Mouse (Mus musculus) mesoderm, embryonic 11.5 days (tissue): ENCODE results near the gene Iqca.

ENCODE experiments used
- DNase-seq: peaks from one replicate; pipeline ENCODE4 v3.0.0-alpha.2; 2012; ENCODE audit warnings: low read depth, low spot score

Gene Iqca

DNA sequence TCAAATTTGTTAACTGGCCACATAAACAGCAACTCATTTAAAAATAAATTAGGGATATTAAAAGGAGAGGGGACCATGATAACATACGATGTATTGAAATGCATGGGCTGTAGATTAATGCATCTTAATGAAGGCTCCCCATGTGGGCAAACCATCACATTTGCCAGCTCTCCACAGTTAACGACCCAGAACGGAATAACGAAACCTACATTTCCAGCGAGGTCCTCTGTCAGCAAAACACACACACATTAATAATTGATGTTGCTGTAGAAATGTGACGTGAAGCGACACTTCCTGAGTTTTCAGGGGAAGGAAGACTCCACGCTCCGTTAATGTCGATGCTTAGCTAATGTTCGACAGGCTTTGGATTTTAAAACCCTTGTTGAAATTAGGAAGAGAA, 20.8 kb downstream of the Iqca start:
- no peak for DNase-seq

DNA sequence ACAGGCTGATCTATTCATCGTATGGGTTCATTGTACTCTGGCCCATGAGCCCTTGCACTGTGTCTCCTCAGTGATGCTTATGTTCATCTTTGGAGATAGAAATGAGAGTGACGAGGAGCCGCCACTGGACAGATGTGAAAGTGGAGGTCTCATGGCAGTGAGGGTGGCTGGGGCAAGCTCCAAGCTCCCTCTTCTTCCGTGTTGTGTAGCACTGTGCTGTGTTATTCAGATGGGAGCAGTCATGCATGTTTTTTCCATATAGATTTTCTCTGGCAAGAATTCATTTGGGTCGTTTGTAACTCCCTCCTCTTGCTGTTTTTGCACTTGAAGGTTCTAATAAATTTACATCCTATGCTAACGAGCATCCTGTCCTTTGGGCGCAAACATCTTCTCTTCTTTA, 21.2 kb downstream of the Iqca start:
- DNase-seq = no peak

DNA sequence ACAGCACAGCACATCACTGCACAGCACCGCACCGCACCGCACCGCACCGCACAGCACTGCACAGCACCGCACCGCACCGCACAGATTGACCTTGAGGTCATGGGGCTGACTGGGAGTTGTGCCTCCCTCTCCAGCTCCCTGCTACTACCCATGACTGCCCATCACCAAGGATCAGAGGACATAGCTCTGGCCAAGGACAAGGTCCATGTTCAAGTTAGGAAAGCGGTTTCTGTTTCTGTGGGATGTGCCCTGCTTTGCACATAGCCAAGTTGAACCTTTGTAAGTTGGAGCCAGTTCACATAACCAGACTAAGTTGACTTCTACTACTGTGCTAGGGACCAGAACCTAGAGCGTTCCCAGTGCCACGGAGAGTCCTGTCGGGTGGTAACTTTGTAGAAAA, 28.6 kb downstream of the Iqca start:
- no peak for DNase-seq

DNA sequence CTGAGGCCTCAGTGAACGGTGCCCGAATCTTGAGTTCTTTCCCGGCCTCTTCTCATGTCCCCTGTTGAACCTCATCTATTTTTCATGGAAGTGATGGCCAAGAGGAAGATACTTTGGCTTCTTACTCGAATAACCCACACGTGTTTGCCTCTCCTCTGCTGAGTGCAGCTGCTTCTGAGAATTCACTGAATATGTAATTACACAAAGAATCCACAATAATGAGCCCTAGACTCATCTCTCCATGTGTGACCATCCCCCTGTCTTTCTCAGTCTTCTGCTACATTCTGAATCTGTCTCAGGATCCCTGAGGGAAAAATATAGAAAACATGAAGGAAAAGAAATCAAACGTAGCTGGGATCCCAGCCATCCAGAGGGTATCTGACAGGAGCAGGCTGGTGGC, 32.5 kb downstream of the Iqca start:
- no peak for DNase-seq

DNA sequence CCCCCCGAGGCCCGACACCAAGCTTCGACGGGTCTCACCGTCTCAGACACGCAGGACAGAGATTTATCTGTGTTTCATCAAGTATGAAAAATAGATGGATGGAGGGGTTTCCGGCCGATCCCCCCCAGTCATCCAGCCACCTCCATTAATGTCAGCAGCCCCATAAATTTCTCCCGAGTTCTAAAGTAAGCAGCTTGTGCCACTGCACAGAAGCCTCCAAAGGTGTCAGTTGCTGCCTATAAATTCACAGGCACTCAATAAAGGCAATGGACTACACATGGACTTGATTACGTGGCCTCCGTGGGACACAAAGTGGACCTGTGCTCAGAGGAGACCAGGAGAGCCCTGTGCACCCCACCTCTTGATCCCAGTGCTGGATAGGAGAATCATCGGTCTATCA, 34.0 kb downstream of the Iqca start:
- DNase-seq = peak; percentile 84

DNA sequence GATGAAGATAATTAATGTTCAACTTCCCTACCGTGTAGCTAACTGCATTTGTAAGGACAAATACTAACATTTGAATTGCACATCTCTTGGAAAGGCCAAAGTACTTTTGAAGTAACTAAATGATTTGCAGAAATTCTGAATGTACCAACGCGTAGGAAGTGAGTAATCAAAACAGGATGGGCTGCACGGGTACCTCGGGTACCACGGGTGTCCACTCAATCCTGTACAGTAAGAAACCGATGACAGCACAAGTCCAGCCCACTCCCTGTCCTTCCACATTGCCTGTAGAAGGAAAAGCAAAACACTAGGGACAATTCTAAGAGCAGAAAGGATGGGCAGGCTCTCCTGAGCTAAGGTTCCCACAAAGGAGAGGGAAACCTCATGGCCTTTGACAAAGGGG, 36.0 kb downstream of the Iqca start:
- no peak for DNase-seq

DNA sequence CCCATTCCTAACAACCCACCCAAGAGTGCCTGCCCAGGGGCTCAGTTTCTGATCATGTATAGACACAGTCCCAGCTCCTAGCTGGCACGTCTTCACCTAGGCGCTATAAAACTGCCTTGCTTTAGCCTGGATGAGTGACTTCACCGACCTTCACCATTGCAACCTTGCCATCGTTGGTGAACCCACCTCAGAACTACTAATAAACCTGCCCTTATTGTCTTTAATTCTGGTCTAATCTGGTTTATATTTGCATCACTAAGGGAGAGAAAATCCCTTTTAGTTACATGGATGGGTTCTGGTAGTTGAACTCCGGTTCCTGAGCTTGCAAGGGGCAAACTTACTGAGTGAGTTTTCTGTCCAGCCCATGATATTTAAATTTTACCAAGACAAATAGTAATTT, 38.6 kb downstream of the Iqca start:
- DNase-seq = no peak

DNA sequence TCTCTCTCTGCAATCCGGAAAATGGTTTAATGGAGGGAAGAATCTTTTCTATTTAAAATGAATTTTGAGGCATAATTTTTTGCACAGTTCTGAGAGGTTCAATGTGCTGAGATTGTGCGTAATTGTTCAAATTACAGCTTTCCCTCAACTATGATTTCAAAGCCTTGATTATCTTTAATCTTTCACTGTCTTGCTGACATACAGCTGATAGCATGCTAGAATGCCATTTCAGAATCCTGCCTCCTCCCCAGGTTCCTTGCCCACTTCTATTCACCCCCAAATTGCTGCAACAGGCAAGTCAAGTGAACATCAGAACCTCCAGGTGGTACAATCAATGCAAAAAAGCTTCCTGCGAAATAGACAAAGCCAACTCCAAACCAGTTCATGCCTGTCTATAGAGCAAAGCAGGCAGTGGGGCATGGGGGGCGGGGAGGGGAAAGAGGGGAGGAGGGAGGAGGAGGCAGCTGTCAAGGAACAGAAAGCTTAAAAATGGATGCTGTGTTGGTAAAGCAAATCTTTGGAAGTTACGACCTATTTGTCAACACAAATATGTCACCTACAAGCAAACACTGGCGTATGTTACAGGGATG, 39.5 kb downstream of the Iqca start:
- no peak for DNase-seq

DNA sequence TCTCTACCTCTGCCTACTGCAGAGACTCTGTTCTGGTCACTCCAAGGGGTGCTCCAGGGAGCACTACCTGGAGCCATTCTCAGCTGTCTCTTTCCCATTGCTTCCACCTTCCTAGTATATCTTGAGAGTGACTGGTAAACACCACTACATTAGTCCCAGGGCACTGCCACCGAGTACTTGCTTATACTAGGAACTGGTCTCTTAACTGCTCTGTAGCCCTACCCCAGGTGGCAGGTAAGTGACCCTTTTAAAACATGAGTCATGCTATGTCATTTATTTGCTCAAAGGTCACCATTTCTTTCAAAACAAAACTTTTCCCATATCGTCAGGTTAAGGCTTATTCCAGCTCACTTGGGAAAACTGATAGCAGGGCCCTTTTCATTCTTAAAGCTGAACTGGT, 40.5 kb downstream of the Iqca start:
- DNase-seq = no peak

DNA sequence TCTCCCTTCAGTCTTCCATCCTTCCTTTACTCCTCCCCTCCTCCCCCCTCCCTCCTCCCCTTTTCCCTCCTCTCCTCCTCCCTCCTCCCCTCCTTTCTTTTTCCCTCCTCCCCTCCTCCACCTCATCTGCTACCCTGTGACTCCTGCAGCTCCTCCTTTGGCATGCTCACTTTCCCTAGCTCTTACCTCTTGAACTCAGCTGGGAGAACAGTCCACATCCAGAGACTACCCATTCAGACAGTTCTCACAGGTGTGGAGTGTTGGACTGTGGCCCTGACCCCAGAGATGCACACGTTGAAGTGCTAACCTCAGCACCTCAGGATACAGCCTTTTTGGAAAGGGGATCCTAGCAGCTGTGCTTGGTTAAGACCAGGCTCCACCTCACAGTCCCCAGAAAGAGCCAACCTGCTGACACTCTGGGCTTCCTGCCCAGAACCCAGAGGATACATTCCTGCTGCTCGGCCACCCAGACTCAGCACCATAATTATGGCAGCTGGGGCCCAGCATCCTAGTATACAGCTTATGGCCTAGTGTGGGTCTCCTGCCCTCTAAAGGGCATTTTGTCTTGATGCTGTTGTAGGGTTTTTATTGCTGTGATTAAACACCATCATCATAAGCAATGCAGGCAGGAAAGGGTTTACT, 41.9 kb downstream of the Iqca start:
- DNase-seq = no peak

DNA sequence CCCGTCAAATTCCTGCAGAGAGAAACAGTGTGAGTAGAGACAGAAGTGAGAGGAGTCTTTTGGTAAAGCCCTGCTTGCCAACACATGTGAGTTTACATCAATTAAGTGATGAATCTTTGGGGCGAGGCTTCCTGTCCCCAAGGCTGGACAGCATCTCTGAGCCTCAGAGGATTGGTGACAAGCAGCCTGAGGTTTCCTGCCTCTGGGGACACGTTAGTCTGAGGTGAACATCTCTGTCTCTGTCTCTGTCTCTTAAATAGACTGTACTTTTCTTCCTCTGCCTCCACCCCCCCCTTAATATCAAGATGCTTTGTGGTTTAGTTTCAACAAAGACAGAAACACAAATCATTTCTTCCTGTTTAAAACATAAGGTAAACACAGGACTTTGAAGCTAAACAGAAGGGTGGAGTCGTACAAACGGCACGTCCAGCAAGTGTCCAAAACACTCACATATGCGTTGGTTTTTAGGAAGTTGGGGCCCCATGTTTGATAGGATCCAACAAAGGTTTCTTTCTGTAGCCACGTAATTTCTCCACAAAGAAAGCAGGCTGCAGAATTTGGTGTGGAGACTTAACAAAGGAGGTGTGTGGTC, 49.2 kb downstream of the Iqca start:
- no peak for DNase-seq

DNA sequence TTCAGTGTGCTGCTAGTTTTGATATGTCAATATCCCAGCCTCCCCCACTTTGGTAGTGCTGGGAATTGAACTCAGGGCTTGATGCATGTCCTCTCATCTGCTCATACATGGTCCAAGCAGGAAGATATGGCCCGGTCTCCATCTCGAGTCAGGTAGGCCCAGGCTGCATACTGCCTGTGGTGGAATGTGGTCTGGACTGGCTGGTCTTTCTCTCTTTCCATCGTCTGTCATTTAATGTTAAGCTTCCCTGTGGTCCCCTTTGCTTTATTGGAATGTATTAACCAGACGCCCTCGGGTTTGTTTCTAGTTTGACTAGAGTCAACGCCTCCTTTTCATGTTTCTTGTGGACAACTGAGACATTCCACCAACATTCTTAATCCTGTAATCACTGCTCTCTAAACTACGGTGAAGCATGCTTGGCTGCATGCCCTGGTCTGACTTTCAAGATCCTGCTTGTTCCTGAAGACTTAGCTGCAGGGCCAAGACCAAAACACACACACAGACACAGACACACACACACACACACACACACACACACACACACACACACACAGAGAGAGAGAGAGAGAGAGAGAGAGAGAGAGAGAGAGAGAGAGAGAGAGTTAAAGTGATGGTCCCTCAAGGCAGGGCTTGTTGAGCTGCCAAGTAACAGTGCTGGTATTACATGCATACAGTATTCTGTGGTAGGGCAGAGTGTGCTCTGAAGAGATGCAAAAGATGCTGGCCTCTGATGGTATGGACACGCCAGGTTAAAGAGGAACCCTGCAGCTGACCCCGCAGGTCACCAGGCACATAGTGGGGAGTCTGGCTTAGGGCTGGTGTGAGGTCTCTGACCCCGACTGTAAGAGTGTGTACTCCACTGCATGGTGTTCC, 52.6 kb downstream of the Iqca start:
- DNase-seq = no peak

DNA sequence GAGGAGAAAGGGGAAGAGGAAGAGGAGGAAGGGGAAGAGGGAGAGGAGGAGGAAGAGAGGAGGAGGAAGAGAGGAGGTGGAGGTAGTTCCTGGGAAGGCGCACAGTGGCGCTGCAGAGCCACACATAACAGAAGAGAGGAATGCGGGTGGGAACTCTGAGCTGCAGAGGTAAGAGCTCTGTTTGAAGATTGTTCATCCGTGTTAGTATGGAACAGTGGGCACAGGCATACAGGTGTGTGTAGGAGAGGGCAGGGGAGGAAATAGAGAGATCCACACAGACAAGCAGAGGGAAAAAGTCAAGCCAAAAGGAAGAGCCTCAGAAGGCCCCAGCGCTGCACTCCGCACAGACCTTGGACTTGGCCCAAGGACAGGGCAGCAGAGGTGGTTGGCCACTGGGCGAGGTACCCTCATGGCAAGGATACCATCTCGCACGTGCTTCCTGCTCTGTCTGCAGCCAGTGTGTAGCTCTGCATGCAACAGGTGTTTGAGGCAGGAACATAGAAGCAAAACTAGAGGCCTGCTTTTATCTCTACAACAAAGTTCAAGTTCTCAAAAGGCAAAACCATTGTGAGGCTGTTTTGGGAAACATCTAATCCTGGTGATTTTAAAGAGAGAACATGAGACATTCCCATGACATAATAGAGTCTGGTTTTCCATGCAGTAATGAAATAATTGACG, 60.2 kb downstream of the Iqca start:
- DNase-seq = no peak

DNA sequence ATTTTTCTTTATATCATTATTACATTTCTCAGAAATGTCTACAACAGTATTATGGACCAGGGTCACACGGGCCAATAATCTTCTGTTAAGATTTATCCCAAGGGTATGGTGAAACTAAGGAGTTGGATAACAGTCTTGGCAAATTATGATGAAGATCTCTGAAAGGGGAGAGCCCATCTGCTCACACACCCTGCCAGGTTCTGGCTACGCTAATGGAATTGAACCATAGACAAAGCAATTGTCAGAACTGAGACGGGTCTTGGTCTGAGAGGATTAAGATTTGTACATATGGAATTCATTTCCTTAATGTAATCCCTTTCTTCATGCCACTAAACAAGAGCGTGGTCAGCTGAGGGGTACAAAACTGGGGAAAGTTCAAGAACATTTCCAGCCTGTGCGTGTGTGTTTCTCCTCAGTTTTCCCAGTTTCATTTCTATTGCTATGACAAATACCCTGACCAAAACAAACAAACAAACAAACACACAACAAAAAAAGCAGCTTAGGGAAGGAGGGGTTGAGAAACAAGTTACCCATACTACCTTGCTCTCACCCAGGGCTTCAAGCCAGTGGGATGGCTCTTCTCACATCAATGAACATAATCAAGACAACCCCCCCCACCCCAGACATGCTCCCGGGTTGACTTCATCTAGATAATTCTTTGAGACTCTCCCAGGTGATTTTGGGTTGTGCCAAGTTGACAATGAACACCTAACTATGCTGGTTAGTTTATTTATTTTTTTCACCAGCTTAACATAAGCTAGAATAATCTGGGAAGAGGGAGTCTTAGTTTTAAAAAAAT, 64.8 kb downstream of the Iqca start:
- DNase-seq = no peak

DNA sequence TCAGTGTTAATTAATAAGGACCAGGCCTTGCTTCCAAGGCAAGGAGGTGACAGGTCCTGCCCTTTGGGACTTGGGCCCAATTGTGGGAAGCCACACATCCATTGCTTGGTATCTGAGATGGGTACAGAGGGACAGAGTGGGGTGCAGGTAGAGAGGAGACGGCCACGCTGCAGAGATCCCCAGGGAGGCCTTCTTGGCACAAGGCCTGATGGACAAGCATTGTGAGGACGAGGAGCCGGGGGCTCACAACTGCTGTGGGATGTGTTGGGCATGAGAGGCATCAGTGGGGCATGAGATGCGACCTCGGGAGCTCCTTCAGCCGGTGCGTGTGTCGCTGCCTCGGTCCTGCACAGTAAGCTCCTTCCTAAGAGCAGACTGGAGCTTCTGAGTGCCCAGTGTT, 66.7 kb downstream of the Iqca start:
- no peak for DNase-seq

DNA sequence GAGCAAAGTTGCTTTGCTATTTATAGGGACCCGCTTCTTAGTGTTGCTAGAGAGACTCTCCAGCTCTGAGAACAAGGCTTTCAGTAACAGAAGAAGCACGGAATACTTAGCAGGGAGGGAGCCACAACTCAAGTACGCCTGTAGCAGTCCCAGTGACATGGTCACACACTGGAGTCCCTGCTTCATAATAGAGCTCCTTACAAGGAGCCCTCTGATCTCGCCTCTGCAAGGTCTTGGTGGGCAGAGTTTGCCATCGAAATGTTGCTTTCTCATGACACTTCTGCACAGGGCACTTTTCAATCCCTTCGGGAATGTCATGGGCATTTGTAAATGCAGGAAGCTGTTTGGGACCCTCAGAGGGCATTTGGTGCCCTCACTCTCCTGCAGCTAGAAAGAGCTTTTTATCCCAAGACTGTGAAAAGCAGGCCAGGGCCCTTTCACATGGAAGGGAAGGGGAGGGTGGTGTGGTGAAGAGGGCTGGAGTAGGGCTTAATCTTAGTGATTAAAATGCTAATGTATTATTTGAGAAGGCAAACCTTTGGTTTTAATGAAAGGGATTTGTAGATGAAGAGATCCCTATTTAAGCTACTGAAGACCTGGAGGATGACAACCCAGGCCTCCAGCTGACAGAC, 67.6 kb downstream of the Iqca start:
- no peak for DNase-seq

DNA sequence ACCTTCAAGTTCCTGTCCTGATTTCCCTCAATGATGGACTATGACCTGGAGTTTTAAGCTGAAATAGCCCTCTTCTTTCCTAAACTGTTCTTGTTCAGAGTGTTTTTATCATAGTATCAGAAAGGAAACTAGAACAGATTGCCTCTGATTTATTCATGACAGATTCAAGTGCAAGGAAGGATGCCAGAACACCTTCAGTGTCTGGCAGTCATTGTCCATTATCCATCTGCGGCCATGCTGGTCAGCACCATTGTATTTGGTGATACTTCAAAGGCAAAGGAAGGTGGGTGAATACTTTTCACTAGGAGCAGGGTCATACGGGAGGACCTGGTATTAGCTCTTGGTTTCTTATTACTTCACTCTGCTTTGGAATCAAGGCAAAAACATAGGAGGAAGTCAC, 76.9 kb downstream of the Iqca start:
- no peak for DNase-seq

DNA sequence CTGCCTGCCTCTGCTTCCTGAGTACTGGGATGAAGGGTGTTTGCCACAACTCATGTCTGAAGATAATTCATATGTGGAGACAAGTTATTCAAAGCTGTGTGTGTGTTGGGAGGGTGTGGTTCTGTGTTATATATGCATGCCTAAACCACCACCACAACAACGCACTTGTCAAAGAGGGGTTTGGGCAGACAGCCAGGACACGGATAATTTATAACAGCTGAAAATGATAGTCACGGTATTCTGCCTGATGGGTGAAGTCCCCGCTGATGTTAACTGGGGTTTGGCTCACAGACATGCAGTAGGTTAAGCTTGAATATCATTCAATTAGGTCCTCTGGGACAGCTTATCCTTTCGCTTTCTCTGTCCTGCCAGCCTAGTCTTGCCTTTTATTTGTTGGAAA, 78.4 kb downstream of the Iqca start:
- DNase-seq = no peak

DNA sequence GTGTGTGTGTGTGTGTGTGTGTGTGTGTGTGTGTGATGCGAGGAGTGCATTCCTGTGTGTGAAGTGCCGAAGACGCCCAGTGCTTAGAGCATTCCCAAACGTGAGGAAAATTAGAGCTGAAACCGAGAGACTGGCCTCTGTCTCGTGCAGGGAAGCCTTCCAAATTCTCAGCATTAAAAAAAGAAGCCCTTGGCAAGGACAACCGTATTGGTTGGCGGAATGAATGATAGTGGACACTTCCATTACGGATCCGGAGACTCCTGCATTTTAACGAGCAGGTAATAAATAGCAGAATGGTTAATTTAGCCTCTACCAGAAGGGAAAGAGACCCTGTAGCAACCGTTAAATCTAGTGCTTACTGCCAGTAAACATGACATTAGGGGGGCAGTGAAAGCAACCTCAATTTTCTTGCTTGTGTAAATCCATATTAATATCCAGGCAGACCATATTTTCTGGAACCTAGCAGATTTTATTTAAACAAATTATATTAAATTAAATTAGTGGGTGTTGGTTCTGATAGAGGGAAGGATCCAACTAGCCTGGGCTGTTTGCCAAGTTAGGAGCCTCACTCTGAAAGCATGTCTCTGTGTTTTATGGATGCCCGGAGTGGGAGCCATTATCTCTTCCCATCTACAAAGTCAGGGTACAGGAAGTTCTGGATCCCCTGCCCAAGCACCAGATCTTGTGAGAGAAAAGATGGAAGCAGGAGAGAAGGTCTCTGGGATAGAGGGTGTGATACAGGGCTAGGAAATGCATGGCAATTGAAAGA, 81.2 kb downstream of the Iqca start:
- DNase-seq = no peak

DNA sequence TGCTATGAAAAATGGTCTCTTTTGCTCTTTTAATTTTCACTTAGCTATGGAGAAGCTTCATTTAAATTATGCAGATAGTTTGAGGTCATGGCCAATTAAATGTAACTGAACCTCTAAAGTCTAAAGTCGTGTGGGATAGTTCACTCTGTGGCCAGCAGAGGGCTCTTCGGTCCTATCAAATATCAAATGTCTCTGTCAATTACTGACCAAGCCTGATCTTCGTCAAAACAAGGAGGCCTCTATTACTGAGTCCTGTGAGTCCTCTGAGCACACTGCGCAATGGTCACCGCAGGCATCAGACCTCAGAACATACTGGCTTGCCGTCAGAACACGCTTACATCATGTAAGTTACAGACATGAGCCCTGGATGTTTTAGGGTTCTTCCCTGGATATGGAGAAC, 92.6 kb downstream of the Iqca start:
- DNase-seq = peak; percentile 68
